Mouse (Mus musculus): ENCODE results near the gene Mok.

Gene Mok

GRCm38 (mm10) chr12:110840348-110841198 lies at the start of gene Mok:
Gene Mok, minus strand, starts transcription at chr12:110840939.
- DNase-seq (ENCODE audit: low spot score) = peak; percentile 93

GRCm38 (mm10) chr12:110889036-110890020 lies 48.6 kb upstream of the Mok start, which contains the start of the genes Cinp and Tecpr2:
Gene Cinp, minus strand, starts transcription at chr12:110889145.
Gene Tecpr2, plus strand, starts transcription at chr12:110889264.
- DNase-seq (ENCODE audit: low spot score) = peak; percentile 96

GRCm38 (mm10) chr12:110888606-110889005 lies 47.9 kb upstream of the Mok start:
- DNase-seq (ENCODE audit: low spot score) = peak; percentile 37

GRCm38 (mm10) chr12:110888106-110888505 lies 47.4 kb upstream of the Mok start:
- DNase-seq (ENCODE audit: low spot score) = peak; percentile 13

- no peak for DNase-seq (ENCODE audit: low spot score)
These were observed 44.5 kb upstream of the Mok start for GRCm38 (mm10) chr12:110885251-110885650.

GRCm38 (mm10) chr12:110882291-110882690 lies 41.6 kb upstream of the Mok start:
- DNase-seq (ENCODE audit: low spot score) = no peak

- no peak for DNase-seq (ENCODE audit: low spot score)
These were observed 34.6 kb upstream of the Mok start for GRCm38 (mm10) chr12:110875351-110875750.

GRCm38 (mm10) chr12:110871247-110871646 lies 30.5 kb upstream of the Mok start:
- no peak for DNase-seq (ENCODE audit: low spot score)

GRCm38 (mm10) chr12:110870107-110870506 lies 29.4 kb upstream of the Mok start:
- peak; percentile 48 for DNase-seq (ENCODE audit: low spot score)

GRCm38 (mm10) chr12:110865989-110866388 lies 25.2 kb upstream of the Mok start:
- DNase-seq (ENCODE audit: low spot score) = no peak

GRCm38 (mm10) chr12:110865571-110865970 lies 24.8 kb upstream of the Mok start:
- no peak for DNase-seq (ENCODE audit: low spot score)

- DNase-seq (ENCODE audit: low spot score) = no peak
These were observed 23.3 kb upstream of the Mok start for GRCm38 (mm10) chr12:110864008-110864407.

- DNase-seq (ENCODE audit: low spot score) = no peak
These were observed 20.5 kb upstream of the Mok start for GRCm38 (mm10) chr12:110861256-110861655.

GRCm38 (mm10) chr12:110860293-110860692 lies 19.6 kb upstream of the Mok start:
- DNase-seq (ENCODE audit: low spot score) = no peak

GRCm38 (mm10) chr12:110858681-110859080 lies 17.9 kb upstream of the Mok start:
- DNase-seq (ENCODE audit: low spot score) = peak; percentile 22

- no peak for DNase-seq (ENCODE audit: low spot score)
These were observed 16.5 kb upstream of the Mok start for GRCm38 (mm10) chr12:110857196-110857595.

- no peak for DNase-seq (ENCODE audit: low spot score)
These were observed 14.3 kb upstream of the Mok start for GRCm38 (mm10) chr12:110854786-110855737.

GRCm38 (mm10) chr12:110851923-110852322 lies 11.2 kb upstream of the Mok start:
- no peak for DNase-seq (ENCODE audit: low spot score)

- DNase-seq (ENCODE audit: low spot score) = peak; percentile 60
These were observed 10.7 kb upstream of the Mok start for GRCm38 (mm10) chr12:110851414-110851813.

- DNase-seq (ENCODE audit: low spot score) = peak; percentile 27
These were observed 10.2 kb upstream of the Mok start for GRCm38 (mm10) chr12:110850929-110851256.

Data from c-Kit-positive CD71-positive TER-119-positive erythroid progenitor cells, embryonic 14.5 days (primary cell).